Mouse (Mus musculus): ENCODE results near the gene C330007P06Rik. TPM values are rescaled to one million over a fixed set of nuclear protein-coding genes. Genes with fewer than 3 reads are reported as not detected.

C330007P06Rik gene
- polyA plus RNA-seq, 1 experiment: 0.12 TPM

- H3K4me3 ChIP-seq (replicated peaks): no peak overlapping the region
Observed at GRCm38 (mm10) chrX:36823932-36824711, 49.8 kb downstream of the C330007P06Rik start.

GRCm38 (mm10) chrX:36820201-36820600 is 53.7 kb downstream of the C330007P06Rik start:
- peaks cover 11% of the 10 kb centered on the region for H3K4me1 ChIP-seq (ENCODE audit: control insufficient read depth)
- H3K36me3 ChIP-seq (ENCODE audit: control insufficient read depth): no peaks in the 10 kb centered on the region
- TF ChIP-seq TAL1 (IDR thresholded peaks at IDR 0.05; ENCODE audit: low read length): no peak
- TF ChIP-seq GATA1 (IDR thresholded peaks at IDR 0.05; ENCODE audit: low read length): no peak
- H3K27me3 ChIP-seq (ENCODE audit: control insufficient read depth): no peaks in the 10 kb centered on the region
- H3K4me3 ChIP-seq (replicated peaks): no peak overlapping the region
- H3K9me3 ChIP-seq (ENCODE audit: control insufficient read depth, low read length): no peaks in the 10 kb centered on the region

More at GRCm38 (mm10) chrX:36823932-36824711, 49.8 kb downstream of the C330007P06Rik start:
- Histone ChIP-seq H3K9me3 (ENCODE audit: control insufficient read depth, low read length) (no peaks in the 10 kb centered on the region), H3K4me1 (ENCODE audit: control insufficient read depth) (no peaks in the 10 kb centered on the region), H3K36me3 (ENCODE audit: control insufficient read depth) (no peaks in the 10 kb centered on the region), H3K27me3 (ENCODE audit: control insufficient read depth) (no peaks in the 10 kb centered on the region)
- TF ChIP-seq TAL1 (IDR thresholded peaks at IDR 0.05; ENCODE audit: low read length): no peak

- Histone ChIP-seq H3K36me3 (ENCODE audit: control insufficient read depth) (no peaks in the 10 kb centered on the region), H3K4me3 (replicated peaks) (no peak overlapping the region), H3K9me3 (ENCODE audit: control insufficient read depth, low read length) (no peaks in the 10 kb centered on the region), H3K4me1 (ENCODE audit: control insufficient read depth) (peaks cover 11% of the 10 kb centered on the region), H3K27me3 (ENCODE audit: control insufficient read depth) (no peaks in the 10 kb centered on the region)
- TF ChIP-seq TAL1 (IDR thresholded peaks at IDR 0.05; ENCODE audit: low read length) (no peak), GATA1 (IDR thresholded peaks at IDR 0.05; ENCODE audit: low read length) (no peak)
Observed at GRCm38 (mm10) chrX:36819575-36819974, 54.3 kb downstream of the C330007P06Rik start.

GRCm38 (mm10) chrX:36816953-36817441 is 56.9 kb downstream of the C330007P06Rik start:
- no peaks in the 10 kb centered on the region for H3K9me3 ChIP-seq (ENCODE audit: control insufficient read depth, low read length)
- no peaks in the 10 kb centered on the region for H3K27me3 ChIP-seq (ENCODE audit: control insufficient read depth)
- H3K4me3 ChIP-seq (replicated peaks): peak overlapping the region; percentile 47
- H3K4me1 ChIP-seq (ENCODE audit: control insufficient read depth): peaks cover 11% of the 10 kb centered on the region
- H3K36me3 ChIP-seq (ENCODE audit: control insufficient read depth): no peaks in the 10 kb centered on the region
- no peak for TF ChIP-seq TAL1 (IDR thresholded peaks at IDR 0.05; ENCODE audit: low read length)
- TF ChIP-seq GATA1 (IDR thresholded peaks at IDR 0.05; ENCODE audit: low read length): no peak

GRCm38 (mm10) chrX:36816368-36816899 is 57.5 kb downstream of the C330007P06Rik start:
- H3K4me3 ChIP-seq (replicated peaks): no peak overlapping the region
- H3K36me3 ChIP-seq (ENCODE audit: control insufficient read depth): no peaks in the 10 kb centered on the region
- H3K4me1 ChIP-seq (ENCODE audit: control insufficient read depth): peaks cover 11% of the 10 kb centered on the region
- H3K9me3 ChIP-seq (ENCODE audit: control insufficient read depth, low read length): no peaks in the 10 kb centered on the region
- no peak for TF ChIP-seq TAL1 (IDR thresholded peaks at IDR 0.05; ENCODE audit: low read length)
- no peak for TF ChIP-seq GATA1 (IDR thresholded peaks at IDR 0.05; ENCODE audit: low read length)
- no peaks in the 10 kb centered on the region for H3K27me3 ChIP-seq (ENCODE audit: control insufficient read depth)

GRCm38 (mm10) chrX:36815439-36815838 is 58.5 kb downstream of the C330007P06Rik start:
- Histone ChIP-seq H3K27me3 (ENCODE audit: control insufficient read depth) (no peaks in the 10 kb centered on the region), H3K9me3 (ENCODE audit: control insufficient read depth, low read length) (no peaks in the 10 kb centered on the region), H3K4me1 (ENCODE audit: control insufficient read depth) (peaks cover 11% of the 10 kb centered on the region), H3K36me3 (ENCODE audit: control insufficient read depth) (no peaks in the 10 kb centered on the region), H3K4me3 (replicated peaks) (no peak overlapping the region)
- TF ChIP-seq TAL1 (IDR thresholded peaks at IDR 0.05; ENCODE audit: low read length) (no peak), GATA1 (IDR thresholded peaks at IDR 0.05; ENCODE audit: low read length) (no peak)

GRCm38 (mm10) chrX:36815022-36815421 is 58.9 kb downstream of the C330007P06Rik start:
- Histone ChIP-seq H3K4me3 (replicated peaks) (no peak overlapping the region), H3K36me3 (ENCODE audit: control insufficient read depth) (no peaks in the 10 kb centered on the region), H3K9me3 (ENCODE audit: control insufficient read depth, low read length) (no peaks in the 10 kb centered on the region), H3K27me3 (ENCODE audit: control insufficient read depth) (no peaks in the 10 kb centered on the region), H3K4me1 (ENCODE audit: control insufficient read depth) (peaks cover 11% of the 10 kb centered on the region)
- TF ChIP-seq TAL1 (IDR thresholded peaks at IDR 0.05; ENCODE audit: low read length) (no peak), GATA1 (IDR thresholded peaks at IDR 0.05; ENCODE audit: low read length) (no peak)

GRCm38 (mm10) chrX:36814161-36814836 is 59.6 kb downstream of the C330007P06Rik start:
- no peaks in the 10 kb centered on the region for H3K27me3 ChIP-seq (ENCODE audit: control insufficient read depth)
- H3K4me1 ChIP-seq (ENCODE audit: control insufficient read depth): peaks cover 11% of the 10 kb centered on the region
- H3K4me3 ChIP-seq (replicated peaks): no peak overlapping the region
- no peak for TF ChIP-seq TAL1 (IDR thresholded peaks at IDR 0.05; ENCODE audit: low read length)
- TF ChIP-seq GATA1 (IDR thresholded peaks at IDR 0.05; ENCODE audit: low read length): no peak
- H3K9me3 ChIP-seq (ENCODE audit: control insufficient read depth, low read length): no peaks in the 10 kb centered on the region
- H3K36me3 ChIP-seq (ENCODE audit: control insufficient read depth): no peaks in the 10 kb centered on the region

GRCm38 (mm10) chrX:36811377-36811776 is 62.5 kb downstream of the C330007P06Rik start:
- no peaks in the 10 kb centered on the region for H3K36me3 ChIP-seq (ENCODE audit: control insufficient read depth)
- TF ChIP-seq GATA1 (IDR thresholded peaks at IDR 0.05; ENCODE audit: low read length) (no peak), TAL1 (IDR thresholded peaks at IDR 0.05; ENCODE audit: low read length) (no peak)
- no peaks in the 10 kb centered on the region for H3K9me3 ChIP-seq (ENCODE audit: control insufficient read depth, low read length)
- H3K27me3 ChIP-seq (ENCODE audit: control insufficient read depth): no peaks in the 10 kb centered on the region
- no peak overlapping the region for H3K4me3 ChIP-seq (replicated peaks)
- H3K4me1 ChIP-seq (ENCODE audit: control insufficient read depth): peaks cover 15% of the 10 kb centered on the region
